Mouse (Mus musculus) urinary bladder, postnatal 36 days (tissue): ENCODE data around the gene 1500009L16Rik.

Experiments used
- DNase-seq, 2 experiments: peaks; one replicate each; pipeline ENCODE4 v3.0.0; 2022; ENCODE audit warnings: low spot score in 2 of 2, mixed read lengths in 1 of 2

The 1500009L16Rik gene

GRCm38 (mm10) chr10:83760535-83760934, 37.9 kb downstream of the 1500009L16Rik start:
- no peak for DNase-seq

GRCm38 (mm10) chr10:83763891-83764290, 41.2 kb downstream of the 1500009L16Rik start:
- DNase-seq: no peak

- DNase-seq: no peak
Observed at GRCm38 (mm10) chr10:83766882-83767281, 44.2 kb downstream of the 1500009L16Rik start.

- peak; percentile 46 to 47 for DNase-seq
Observed at GRCm38 (mm10) chr10:83776272-83776878, 53.7 kb downstream of the 1500009L16Rik start.

GRCm38 (mm10) chr10:83777253-83777652, 54.6 kb downstream of the 1500009L16Rik start:
- no peak for DNase-seq

- no peak for DNase-seq
Observed at GRCm38 (mm10) chr10:83781854-83782253, 59.2 kb downstream of the 1500009L16Rik start.

- no peak for DNase-seq
Observed at GRCm38 (mm10) chr10:83782371-83783120, 59.9 kb downstream of the 1500009L16Rik start.

- DNase-seq: no peak
Observed at GRCm38 (mm10) chr10:83785003-83785402, 62.3 kb downstream of the 1500009L16Rik start.

GRCm38 (mm10) chr10:83785627-83786392, 63.1 kb downstream of the 1500009L16Rik start:
- DNase-seq: no peak

- DNase-seq: no peak
Observed at GRCm38 (mm10) chr10:83795088-83795487, 72.4 kb downstream of the 1500009L16Rik start.

- no peak for DNase-seq
Observed at GRCm38 (mm10) chr10:83795500-83795899, 72.8 kb downstream of the 1500009L16Rik start.

- DNase-seq: no peak
Observed at GRCm38 (mm10) chr10:83804021-83804420, 81.4 kb downstream of the 1500009L16Rik start.

GRCm38 (mm10) chr10:83805201-83805718, 82.6 kb downstream of the 1500009L16Rik start:
- DNase-seq: no peak

GRCm38 (mm10) chr10:83807251-83807650, 84.6 kb downstream of the 1500009L16Rik start:
- DNase-seq: no peak
